Mouse (Mus musculus): ENCODE results near the gene B3galt6.

B3galt6 gene

DNA sequence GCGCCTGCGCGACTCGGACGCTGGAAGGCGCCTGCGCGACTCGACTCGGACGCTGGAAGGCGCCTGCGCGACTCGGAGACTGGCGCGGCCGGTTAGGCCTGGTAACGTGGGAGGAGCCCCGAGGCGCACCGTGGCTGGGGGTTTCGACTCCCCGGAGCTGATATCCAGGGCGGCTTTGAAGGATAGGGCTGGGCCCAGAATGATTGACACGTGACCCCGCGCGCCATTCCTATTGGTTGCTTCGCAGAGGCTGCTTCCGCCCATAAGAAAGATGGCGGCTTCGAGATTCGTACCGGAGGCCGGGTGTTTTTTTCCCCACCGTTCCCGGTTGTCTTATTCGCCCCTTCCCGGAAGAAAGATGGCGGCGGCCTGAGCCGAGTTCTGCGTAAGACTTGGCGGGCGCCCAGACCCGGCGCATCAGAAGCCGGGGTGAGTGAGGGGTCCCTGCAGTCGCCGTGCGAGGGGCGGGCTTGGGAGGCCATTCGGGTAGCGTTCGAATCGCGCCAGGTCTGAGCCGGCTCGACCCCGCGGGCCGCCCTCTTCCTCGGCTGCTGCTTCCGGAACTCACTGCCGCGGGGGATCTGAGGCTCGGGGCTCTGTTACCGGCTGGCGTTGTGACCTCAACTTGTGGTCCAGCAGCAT, 578 bp upstream of the B3galt6 start:
- in situ Hi-C loops (cut with MboI, MseI): no loop called here

DNA sequence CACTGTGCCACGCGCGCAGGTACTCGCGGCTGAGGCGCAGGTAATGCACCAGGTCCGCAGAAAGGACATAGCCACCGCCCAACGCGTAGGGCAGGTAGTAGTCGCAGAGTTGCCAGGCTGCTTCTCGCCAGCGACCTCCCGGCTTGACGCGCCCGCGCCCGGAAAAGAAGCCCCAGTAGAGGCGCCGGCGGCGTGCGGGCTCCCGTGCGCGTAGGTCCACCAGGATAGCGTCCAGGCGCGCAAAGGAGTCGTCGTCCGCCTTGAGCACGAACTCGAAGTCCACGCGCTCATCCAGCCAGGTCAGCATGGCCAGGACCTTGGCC, 580 bp downstream of the B3galt6 start:
- in situ Hi-C loops (cut with MboI, MseI): no loop called here

DNA sequence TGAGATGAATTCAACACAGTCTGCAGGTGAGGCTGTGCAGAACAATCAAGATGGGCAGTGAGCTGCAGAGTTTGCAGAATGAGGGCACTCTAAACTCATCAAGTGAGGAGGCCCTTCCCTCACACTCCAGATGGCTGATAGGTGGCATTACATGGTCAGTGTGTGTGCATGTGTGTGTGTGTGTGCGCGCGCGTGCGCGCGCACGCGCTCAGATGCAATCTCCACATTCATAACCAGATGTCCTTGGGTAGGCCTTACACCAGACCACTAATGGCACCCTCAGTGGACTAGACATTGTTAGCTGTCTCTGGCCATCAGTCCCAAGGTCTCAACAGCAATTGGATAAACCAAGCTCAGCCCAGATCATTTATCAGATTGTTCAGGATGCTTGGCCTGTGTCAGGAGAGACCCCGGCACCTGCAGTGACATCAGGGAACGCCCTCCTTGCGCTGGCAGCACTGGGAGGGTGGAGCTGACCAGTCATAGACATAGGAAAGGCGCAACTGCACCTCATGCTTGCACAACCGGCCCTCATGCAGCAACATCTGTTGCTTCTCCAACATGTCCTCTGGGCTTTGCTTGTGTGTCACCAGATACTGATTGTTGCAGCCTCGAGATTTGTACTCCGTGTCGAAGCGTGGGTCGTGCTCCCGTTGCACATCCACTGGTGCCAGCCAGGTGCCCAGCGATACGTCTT, 1.1 kb downstream of the B3galt6 start:
- in situ Hi-C loops (cut with MboI, MseI): no loop called here

DNA sequence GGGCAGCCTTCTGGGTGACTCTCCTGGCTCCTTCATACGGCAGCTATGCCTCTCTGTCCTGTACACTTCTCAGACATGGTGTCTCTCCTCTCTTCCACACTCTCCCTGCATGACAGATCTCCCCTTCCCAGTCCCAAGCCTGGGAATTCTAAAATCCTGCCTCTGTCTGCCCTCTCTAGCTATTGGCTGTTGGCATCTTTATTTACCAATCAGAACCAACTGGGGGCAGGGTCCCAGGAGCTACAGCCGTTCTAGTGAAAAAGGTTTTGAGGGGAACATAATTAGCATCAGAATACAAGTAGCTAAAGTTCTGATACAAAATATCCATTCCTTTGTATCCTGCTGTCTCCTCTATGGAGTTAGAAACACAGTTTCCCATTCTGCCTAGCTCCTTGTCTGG, 8.7 kb downstream of the B3galt6 start:
- in situ Hi-C loops (cut with MboI, MseI): no loop called here

DNA sequence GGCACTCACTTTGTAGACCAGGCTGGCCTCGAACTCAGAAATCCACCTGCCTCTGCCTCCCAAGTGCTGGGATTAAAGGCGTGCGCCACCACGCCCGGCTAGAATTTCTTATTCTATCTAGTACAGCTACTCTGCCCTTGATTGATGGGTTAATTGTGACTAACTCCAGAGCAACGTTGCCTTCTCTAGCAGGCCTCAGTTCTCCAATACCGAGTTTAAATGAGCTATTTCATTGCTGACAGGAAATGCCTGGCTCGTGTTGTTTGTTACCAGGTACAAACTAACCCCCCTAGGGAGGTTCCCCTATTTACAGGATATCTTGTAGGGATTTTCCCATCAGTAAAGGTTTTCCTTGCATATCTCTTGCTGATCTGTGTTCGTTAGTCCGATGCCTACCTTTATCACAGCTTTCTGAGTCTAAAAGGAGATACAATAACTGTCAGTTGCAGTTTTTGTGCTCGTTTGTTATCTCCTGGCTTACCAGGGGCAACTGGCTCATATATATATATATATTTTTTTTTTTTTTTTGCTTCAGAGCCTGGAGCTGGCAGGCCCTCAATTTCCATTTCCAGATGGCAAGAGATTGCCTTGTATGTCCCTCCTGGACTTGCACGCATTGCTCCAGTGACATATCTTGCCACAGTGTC, 10.9 kb downstream of the B3galt6 start:
- in situ Hi-C loops (cut with MboI, MseI): no loop called here

DNA sequence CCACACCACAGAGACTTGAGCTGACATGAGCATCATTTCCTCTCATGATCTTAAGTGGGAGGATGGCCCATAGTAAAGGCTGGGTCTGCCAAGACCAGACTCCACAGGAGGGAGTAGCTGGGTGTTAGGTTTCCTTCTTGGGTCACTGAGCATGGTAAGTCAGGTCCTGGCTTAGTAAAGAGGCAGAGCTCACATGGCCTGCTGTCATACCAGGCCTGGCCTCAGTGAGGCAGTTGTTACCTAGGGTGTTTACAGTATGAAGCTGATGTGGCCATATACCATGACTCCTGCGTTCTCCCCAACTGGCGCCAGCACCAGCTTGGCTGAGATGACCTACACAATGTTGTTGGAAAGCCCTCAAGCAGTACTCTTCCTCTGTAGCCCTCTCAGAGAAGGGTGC, 19.2 kb downstream of the B3galt6 start:
- in situ Hi-C loops (cut with MboI, MseI): loop anchor here (5.0 kb wide), 2 partner anchors 66 to 249 kb away; no protein-coding TSS in a partner anchor

DNA sequence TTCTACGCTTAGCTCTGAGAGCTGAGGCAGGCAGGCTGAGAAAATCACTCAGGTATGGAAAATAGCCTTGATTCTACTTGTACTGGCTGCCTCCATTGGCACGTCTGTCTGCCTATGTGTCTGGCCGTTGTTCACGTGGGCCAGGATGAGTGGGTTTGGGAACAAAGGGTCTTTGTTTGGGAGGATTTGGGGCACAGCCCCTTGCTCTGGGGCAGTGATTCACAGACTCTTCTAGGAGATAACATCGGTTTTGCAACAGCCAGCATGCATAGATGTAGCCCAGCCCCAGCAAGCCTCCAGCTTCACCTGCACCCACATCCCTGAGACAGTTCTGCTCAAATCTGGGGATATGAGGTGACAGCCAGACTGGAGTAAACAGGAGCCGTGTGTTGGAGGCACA, 19.8 kb downstream of the B3galt6 start:
- in situ Hi-C loops (cut with MboI, MseI): loop anchor here (5.0 kb wide), 2 partner anchors 65 to 250 kb away; no protein-coding TSS in a partner anchor

DNA sequence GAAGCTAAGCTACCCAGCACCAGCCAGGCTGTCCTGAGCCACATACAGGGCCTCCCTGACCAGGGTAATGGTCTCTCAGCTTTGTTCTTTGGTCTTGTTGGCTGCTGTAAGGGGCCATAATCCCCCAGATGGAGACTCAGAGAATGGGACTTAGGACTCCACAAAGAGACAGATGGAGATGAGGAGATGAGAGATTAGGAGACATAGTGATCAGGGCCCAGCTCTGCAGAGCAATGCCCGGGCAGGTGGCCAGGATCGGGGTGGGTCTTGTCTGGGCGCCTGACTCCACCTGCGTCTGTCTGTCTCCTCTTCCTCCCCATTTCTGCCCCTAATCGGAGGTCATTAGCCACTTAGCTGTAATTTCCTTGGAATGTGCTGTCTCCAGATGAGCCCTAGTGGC, 22.2 kb downstream of the B3galt6 start:
- in situ Hi-C loops (cut with MboI, MseI): loop anchor here (5.0 kb wide), 2 partner anchors 63 to 252 kb away; no protein-coding TSS in a partner anchor

DNA sequence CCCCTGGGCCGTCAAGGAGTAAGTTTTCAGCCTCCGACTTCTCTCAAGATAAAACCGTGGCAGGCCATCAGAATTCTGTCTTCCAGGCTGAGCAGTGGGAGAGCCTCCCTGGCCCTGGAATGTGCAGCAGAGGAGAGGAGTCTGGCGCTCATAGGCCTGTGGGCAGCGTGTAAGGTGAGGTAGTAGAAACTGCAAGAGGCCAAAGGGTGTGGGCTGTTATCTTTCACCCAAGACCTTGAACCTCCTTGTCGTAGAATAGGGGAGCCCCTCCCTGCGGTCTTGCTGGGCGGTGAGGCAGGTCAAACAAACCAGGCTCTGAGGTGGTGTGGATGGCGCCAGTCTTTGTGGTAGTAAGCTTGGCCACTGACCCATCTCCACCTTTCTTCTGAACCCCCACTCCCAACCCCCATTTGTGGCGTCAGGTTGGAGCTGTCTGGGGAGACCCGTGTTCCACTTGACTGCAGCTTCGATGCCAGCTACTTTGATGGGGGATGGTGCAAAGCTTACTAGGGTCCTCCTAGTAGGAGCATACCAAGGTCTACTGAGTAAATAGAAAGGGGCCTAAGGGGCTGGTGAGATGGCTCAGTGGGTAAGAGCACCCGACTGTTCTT, 23.3 kb downstream of the B3galt6 start:
- in situ Hi-C loops (cut with MboI, MseI): loop anchor here in 1 of 2 experiments (5.0 kb wide), 1 partner anchor 128 kb away; no protein-coding TSS in a partner anchor

DNA sequence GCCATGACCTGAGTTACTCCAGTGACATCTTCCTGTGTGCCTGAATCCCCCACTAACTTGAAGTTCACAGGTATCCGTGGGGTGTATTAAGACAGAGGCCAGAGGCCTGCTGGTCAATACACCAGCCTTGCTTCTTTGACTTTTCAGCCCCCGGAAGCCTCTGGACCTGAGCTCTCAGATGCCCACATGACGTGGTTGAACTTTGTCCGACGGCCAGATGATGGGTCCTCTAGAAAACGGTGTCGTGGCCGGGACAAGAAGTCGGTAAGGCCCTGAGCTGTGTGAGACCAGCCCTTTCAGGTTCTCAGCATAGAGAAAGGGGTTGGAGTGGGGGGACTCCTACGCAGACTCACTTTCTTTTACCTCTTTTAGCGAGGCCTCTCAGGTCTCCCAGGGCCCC, 28.1 kb downstream of the B3galt6 start:
- in situ Hi-C loops (cut with MboI, MseI): loop anchor here (5.0 kb wide), 1 partner anchor 68 kb away; no protein-coding TSS in a partner anchor

DNA sequence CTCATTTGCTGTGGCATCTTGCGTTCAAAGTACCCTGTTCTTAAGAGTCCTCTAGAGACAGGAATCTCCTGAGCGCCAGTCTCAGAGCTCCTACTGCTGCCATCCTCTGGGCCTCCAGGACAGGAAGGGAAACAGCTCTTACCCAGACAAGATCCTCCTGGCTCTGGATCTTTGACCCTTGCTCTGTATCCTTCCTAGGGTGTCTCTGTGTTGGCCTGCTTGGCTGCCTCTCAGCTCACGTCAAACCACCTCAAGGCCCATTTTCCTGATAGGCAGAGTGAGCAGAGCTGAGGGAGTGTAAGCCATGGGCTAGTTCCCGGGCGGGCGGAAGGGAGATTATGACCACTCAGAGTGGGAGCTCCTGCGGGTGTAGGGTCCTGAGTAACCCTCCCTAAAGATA, 29.3 kb downstream of the B3galt6 start:
- in situ Hi-C loops (cut with MboI, MseI): loop anchor here (5.0 kb wide), 1 partner anchor 69 kb away; no protein-coding TSS in a partner anchor

DNA sequence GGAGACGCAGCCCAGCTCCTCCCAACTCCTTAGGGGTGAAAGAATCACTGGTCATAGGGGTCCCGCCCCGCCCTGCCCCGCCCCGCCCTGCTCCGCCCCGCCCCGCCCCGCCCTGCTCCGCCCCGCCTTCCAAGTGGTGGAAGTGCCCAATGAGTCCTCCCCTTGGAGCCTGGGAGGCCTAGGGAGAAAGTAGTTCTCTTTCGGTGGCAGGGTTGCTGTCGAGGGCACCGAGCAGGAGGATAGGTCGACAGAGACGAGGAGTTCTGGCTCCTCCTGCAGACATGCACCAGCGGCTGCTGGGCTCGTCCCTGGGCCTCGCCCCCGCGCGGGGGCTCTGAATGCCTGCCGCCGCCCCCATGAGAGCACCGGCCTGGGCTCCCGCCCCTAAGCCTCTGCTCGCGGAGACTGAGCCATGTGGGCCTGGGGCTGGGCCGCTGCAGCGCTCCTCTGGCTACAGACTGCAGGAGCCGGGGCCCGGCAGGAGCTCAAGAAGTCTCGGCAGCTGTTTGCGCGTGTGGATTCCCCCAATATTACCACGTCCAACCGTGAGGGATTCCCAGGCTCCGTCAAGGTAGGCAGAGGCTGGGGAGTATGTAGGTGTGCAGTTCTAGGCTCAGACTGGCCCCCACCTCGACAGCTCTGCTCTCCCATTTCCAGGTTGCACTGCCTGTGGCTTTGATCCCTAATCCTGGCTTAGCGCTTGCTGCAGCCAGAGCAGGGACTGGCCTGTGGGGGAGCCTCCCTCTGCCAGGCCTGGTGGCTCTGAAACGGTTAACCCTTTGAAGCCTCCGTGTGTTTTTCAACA, 30.1 kb downstream of the B3galt6 start, which contains the start of gene C1qtnf12:
TSS of gene C1qtnf12 (plus strand) at position 152 of the 805 bp plus-strand sequence.
- in situ Hi-C loops (cut with MboI, MseI): loop anchor here (5.0 kb wide), 1 partner anchor 70 kb away; no protein-coding TSS in a partner anchor

DNA sequence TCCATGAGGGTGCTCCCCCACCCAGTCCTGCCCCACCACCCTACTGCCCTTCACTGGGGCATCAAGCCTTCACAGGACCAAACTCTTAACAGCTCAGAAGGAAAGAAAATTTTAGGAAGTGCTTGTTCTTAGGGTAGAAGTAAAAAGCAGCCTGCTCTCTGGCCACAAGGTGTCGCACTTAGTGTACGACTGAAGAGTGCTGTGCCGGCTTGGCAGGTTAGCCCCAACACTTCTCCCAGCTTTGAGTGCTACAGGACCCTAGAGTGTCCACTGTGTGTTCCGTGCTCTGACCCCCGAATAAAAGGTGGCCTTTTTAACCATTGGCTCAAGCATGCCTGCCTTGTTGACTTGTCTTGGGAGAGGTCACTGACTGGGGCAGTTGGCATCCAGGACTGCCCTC, 33.2 kb downstream of the B3galt6 start:
- in situ Hi-C loops (cut with MboI, MseI): no loop called here

DNA sequence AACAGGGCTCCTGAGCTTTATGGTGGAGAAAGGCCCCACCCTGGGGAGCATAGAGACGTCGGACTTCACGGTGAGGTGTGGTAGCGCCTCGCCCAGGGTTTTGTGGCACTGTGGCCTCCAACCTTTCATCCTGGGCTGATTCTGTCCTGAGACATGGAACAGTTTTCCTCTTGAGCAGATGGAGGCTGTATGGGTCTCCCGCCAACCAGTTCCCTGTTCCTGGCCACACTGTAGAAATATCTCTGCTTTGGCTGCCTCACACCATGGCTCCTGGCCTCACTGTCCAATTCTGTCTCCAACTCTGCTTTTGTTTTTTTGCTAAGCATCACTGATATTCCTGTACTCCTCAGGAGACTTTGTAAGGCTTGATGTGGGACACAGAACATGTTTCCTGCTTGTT, 37.0 kb downstream of the B3galt6 start:
- in situ Hi-C loops (cut with MboI, MseI): no loop called here

DNA sequence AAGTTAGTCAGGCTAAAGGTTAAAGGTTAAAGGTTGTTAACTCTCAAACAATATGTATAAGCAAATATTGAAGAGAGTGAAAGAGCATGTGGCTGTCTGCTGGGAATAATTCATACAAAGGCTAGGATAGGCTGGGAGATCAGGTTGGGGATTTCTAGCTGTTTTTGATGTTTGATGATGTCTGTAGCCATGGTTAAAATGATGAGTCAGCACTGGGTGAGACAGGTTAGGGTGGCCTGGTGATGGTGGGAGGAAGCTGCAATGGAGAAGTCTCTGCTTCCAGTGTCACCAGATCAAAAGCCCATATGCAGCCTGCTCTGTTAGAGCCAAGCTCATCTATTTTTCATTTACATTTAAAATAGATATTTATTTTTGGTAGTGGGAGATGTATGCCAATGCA, 45.4 kb downstream of the B3galt6 start:
- in situ Hi-C loops (cut with MboI, MseI): no loop called here

DNA sequence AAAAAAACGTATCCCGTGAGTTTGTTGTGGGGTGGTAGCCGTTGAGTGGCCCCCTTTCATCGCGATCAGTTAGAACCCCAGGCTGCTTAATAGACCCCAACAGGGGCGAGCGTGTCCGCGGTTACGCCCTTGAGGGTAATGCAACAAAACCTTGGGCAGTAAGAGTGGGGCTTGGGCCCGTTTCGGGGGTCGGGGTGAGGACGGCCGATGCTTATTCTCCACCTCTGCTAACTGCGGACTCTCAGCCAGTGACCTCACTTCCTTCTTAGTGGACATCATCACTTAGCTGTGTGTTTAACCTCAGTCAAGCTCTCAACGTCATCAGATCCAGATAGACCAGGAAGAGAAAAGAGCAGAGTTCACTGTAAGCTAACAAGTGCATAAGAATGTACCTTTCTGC, 48.2 kb downstream of the B3galt6 start:
- in situ Hi-C loops (cut with MboI, MseI): loop anchor here in 1 of 2 experiments (5.0 kb wide), 1 partner anchor 52 kb away; the partner anchor contains the start of genes Acap3 and Pusl1

DNA sequence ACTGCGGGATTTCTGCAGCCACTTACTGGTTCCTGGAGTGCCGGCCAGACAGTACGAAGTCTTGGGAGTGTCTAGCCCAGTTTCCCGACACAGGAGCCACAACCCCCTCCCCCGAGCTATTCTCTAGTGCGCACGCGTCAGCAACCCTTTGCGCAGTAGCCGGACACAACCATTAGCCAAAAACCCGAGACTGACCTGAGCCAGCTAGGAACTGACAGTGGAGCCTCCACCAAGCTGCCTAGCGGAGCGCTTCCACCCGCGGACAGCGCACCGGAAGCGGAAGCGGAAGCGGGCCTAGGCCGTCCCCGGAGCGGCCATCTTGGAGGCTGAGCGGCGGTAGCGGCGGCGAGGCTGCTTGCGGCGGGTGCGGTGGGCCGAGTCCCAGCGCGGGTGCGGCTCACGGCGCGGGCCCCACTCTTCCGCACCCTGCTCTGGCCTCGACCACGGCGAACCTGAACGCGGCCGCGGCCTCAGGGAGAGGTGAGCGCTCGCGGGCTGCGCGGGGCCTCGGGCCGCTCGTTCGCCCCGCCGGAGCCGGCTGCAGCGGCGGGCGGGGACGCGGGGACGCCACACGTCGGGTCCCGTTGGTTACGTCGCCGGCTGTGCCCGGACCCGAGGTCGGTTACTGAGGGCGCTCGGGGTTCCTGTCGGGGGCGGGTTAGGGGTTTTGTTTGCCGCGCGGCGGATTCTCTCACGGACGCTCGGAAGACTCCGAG, 48.8 kb downstream of the B3galt6 start, which contains the start of gene Ube2j2:
TSS of gene Ube2j2 (plus strand) at position 298 of the 716 bp plus-strand sequence.
- in situ Hi-C loops (cut with MboI, MseI): loop anchor here in 1 of 2 experiments (5.0 kb wide), 1 partner anchor 51 kb away; the partner anchor contains the start of genes Acap3 and Pusl1

DNA sequence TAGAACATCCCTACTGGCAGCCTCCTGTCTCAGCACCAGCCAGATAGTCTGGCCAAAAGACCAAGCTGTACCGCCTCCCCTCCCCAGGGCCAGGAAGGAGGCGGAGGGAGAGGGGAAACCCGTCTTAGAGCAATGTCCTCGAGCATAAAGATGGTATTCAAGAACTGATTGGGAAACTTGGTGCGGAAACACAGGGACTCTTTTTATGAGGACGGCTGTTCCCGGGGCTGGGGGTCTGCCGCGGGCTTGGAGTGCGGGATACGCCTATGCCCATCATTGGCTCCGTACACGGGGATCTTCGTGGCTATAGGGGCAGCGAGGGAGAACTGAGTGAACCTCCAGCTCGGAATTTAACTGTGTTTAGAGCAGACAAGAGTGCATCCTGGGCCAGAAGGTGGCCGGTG, 49.4 kb downstream of the B3galt6 start:
- in situ Hi-C loops (cut with MboI, MseI): loop anchor here in 1 of 2 experiments (5.0 kb wide), 1 partner anchor 51 kb away; the partner anchor contains the start of genes Acap3 and Pusl1

All from T-helper 17 cell (primary cell).